Mouse (Mus musculus): ENCODE results near the gene Cd99l2. TPM values are rescaled to one million over a fixed set of nuclear protein-coding genes. Genes with fewer than 3 reads are reported as not detected.

The Cd99l2 gene
- polyA plus RNA-seq, 1 experiment: 29.2 TPM

GRCm38 (mm10) chrX:71468639-71469295 lies 23.9 kb downstream of the Cd99l2 start:
- no peak for DNase-seq (ENCODE audit: low read depth)

- no peak for DNase-seq (ENCODE audit: low read depth)
Observed at GRCm38 (mm10) chrX:71467491-71467890, 25.2 kb downstream of the Cd99l2 start.

DNA sequence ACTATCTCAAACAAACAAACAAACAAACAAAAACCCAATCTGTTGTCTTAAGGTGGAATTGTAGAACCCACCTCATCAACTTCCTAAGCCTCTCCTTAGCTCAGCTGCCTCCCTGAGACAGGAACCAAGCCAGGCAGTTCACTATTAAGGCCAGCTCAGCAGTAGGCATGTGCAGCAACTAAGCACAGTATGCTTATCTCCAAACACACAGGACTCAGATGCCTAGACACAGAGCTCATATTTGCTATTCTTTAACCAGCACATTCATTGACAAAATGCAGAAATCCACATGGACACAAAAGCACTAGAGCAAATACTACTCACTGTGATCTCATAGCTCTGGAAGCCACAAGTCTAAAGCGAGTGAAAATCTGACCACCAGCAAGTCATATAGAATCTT lies 27.2 kb downstream of the Cd99l2 start:
- DNase-seq (ENCODE audit: low read depth): no peak

- no peak for DNase-seq (ENCODE audit: low read depth)
Observed at GRCm38 (mm10) chrX:71464138-71464826, 28.4 kb downstream of the Cd99l2 start.

GRCm38 (mm10) chrX:71456078-71456737 lies 36.4 kb downstream of the Cd99l2 start:
- DNase-seq (ENCODE audit: low read depth): no peak

- no peak for DNase-seq (ENCODE audit: low read depth)
Observed at GRCm38 (mm10) chrX:71442916-71443315, 49.7 kb downstream of the Cd99l2 start.

DNA sequence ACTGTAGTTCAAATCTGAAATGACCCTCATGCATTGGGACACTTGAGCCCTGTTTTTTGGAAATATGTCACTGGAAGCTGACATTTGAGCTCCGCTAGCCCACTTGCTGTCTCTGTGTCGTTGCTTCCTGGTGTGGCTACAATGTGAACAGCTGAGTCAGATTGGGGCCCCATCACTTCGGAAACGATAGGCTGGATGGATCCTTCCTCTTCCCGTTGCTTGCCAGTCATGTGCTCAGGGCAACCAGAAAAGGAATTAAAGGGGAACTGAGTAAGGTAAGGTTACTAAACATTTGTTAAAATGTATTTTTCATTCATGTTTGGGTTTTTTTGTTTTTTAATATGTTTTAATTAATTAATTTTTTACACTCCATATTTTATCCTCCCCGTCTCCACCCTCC lies 53.2 kb downstream of the Cd99l2 start:
- no peak for DNase-seq (ENCODE audit: low read depth)

- DNase-seq (ENCODE audit: low read depth): no peak
Observed at GRCm38 (mm10) chrX:71435542-71435941, 57.1 kb downstream of the Cd99l2 start.

DNA sequence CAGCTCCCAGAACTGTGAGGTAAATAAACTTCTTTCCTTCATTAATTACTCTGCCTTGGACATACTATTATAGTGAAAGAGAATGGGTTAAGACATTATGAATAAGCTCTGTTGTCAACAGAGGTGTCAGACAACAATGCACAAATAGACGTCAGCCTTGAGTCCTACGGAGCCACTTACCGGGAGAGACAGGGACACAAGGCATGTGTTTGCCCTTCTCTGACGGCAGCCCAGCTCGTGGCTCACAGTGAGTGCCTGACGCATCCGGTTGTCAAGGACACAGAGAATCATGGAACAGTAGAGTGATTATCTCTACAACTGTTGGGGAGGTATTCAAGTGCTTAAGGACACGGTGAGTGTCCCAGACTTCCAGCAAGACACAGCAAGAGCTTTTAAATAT lies 57.8 kb downstream of the Cd99l2 start:
- no peak for DNase-seq (ENCODE audit: low read depth)

- no peak for DNase-seq (ENCODE audit: low read depth)
Observed at GRCm38 (mm10) chrX:71434448-71434847, 58.2 kb downstream of the Cd99l2 start.

DNA sequence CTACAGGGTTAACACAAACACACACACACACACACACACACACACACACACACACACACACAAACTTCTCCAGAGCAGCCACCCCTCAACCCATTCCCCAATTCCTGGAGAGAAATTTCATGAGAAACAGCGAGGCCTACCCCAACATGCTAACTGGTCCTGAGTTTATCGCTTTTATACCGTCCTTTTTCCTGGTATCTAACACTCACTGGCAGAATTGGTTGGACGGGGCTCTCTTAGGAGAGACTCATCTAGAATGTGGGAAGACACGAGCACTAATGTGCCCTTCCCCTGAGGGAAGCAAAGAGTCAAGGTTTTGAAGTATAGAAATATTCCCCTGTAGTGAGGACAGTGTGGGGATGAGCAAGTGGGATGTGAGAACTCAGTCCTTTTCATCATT lies 61.7 kb downstream of the Cd99l2 start:
- DNase-seq (ENCODE audit: low read depth): no peak

DNA sequence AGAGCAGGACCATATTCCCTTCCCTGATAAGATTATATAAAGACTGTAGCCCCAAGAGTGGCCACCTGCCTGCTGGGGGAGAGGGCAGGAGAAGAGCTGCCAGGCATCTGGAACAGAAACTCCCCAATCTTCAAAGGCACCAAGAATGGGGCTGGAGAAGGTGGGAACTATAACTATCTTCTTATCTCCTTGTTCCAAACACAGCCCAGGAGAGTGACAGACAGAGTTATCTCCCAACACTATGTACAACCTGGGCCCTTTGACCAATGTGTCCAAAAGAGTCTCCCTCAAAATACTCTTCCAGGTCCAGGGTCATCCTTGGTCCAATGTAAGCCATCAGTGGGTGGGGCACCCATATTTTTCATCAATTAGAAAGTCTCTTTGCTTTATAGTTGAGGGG lies 65.2 kb downstream of the Cd99l2 start:
- DNase-seq (ENCODE audit: low read depth): no peak

DNA sequence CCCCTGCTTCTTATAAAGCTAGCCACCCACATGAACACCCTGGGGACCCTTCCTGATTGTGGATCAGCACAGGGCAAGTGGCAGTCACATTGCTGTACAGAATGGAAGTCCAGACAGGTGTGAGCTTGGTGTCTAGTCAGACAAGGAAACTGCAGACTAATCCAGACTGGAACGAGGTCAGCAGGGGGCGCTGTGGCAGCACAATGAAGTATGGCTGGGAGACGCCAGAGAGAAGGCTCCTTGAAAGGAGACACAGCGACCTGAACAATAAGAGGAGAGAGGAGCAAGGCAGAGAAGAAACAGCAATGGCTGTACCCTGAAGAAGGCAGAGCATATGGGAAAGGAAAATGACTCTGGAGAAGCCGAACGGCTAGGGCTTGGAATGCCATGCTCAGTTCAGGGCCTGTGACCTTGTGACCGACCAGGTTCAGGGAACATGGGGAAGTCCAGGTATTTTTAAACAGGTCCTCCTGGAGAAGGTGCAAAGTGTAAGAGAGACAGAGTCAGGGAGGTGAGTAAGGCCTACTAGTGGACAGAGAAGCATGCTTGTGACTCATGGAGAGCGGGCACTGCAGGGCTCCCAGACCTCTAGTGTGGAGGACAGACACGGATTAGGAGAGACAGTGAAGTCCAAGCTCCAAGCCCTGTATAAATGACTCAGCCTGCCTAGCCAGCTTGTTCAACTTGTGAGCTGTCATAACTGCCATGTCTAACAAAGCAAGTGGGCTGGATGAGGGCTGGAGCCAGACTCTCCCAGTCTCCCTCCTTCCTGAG lies 66.7 kb downstream of the Cd99l2 start:
- no peak for DNase-seq (ENCODE audit: low read depth)

- no peak for DNase-seq (ENCODE audit: low read depth)
Observed at GRCm38 (mm10) chrX:71424852-71425251, 67.8 kb downstream of the Cd99l2 start.

DNA sequence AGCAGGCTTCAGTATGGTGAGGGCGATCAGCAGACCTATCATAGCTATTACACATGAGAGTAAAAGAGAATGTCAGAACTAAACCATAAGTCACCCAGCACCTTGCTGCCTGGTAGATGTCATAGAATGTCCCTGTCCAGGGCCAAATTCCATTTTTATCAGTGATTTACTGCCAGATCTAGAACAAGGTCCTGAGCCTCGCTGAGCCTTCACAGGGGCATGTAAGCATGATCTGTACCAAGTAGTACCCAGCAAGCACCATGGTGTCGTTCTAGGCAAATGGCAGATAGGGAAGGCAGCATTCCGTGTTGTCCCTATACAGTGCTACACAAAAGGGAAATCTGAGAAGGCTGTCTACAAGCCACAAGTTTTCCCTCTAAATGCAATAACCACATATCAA lies 79.0 kb downstream of the Cd99l2 start:
- DNase-seq (ENCODE audit: low read depth): no peak

DNA sequence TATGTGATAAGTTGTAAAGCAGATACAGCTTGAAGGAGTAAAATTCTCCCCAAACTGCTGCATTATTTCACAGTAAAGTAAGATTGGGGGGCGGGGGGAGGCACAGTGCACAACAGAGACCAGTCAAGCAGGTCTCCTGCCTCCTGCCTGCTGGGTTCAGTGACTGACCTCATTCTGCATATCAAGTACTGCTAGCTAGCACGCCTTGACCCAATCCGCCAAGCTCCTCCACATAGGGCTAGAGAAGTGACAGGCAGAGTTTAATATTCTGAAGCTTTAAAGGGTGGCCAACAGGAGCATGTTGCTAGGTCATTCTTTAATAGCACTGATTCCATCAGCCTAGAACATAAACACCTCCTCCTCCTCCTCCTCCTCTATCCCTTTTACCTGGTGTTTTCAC lies 79.9 kb downstream of the Cd99l2 start:
- no peak for DNase-seq (ENCODE audit: low read depth)

- DNase-seq (ENCODE audit: low read depth): no peak
Observed at GRCm38 (mm10) chrX:71408386-71408785, 84.3 kb downstream of the Cd99l2 start.

DNA sequence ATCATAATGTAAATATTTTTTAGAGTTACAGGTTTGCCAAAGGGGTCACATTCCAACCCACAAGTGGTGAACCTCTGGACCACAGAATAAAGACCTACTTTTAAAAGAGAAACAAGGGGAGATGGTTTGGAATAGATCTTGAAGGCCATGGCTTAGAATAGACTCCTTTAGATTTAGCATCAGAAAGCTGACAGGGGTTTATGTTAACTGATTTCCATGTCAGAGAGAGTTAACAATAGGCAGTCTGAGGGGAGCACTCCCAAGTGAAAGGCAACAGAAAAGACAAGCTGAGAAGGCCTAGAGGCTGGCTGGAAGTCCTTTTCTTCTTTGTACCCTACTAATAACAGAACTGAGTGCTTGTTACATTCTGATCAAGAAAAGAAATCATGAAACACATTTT lies 86.4 kb downstream of the Cd99l2 start:
- DNase-seq (ENCODE audit: low read depth): no peak

GRCm38 (mm10) chrX:71396326-71396725 lies 96.3 kb downstream of the Cd99l2 start:
- DNase-seq (ENCODE audit: low read depth): no peak

DNA sequence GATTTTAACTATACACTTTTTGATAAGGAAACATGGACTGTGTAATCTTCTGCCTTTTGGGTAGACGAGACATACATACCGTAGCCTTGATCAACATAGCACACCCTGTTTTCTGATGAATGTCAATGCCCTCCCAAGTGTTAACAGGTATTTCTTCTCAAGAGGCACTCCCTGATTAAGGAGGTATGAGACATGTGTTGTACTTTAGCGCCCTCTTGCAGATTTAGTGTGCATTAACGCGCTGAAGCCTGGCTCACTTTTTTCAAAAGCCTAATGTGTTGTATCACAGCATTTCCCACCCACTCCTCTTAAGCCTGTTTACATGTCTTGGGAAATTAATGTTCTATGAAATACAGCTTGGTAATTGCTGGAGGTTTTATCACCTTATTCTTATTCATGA lies 111.1 kb downstream of the Cd99l2 start:
- DNase-seq (ENCODE audit: low read depth): no peak

GRCm38 (mm10) chrX:71378435-71378834 lies 114.2 kb downstream of the Cd99l2 start:
- DNase-seq (ENCODE audit: low read depth): no peak

GRCm38 (mm10) chrX:71376781-71377180 lies 115.9 kb downstream of the Cd99l2 start:
- no peak for DNase-seq (ENCODE audit: low read depth)
